Mouse (Mus musculus) liver, embryonic 18 days (tissue): ENCODE data around the gene Tubgcp5. TPM values are rescaled to one million over a fixed set of nuclear protein-coding genes. Genes with fewer than 3 reads are reported as not detected.

ENCODE experiments used
- polyA plus RNA-seq: library from polyadenylated mRNA; depleted of rRNA; stranded (reverse); fragments of >200 nt; gene quantifications from 2 replicates; pipeline ENCODE4 v1.2.3, GENCODE M21; 2012; rRNA removed

Tubgcp5 gene
- polyA plus RNA-seq = 3.3 and 4.1 TPM in 2 replicates

GRCm38 (mm10) chr7:55793952-55794603, at the start of gene Tubgcp5:
Gene Tubgcp5, plus strand, starts transcription at chr7:55794154.

GRCm38 (mm10) chr7:55767926-55768325, 26.0 kb upstream of the Tubgcp5 start, which contains the start of gene Siglech:
Gene Siglech, plus strand, starts transcription at chr7:55768178.

GRCm38 (mm10) chr7:55841445-55841844, 47.5 kb downstream of the Tubgcp5 start, which contains the start of gene Cyfip1:
Gene Cyfip1, plus strand, starts transcription at chr7:55841745.

Other genes starting within 250 kb of the Tubgcp5 start
- 0.54 and 0.59 TPM in 2 replicates for gene Siglech, start 26.0 kb upstream of the Tubgcp5 start, polyA plus RNA-seq
- 8.8 and 9.2 TPM in 2 replicates for gene Cyfip1, start 47.6 kb downstream of the Tubgcp5 start, polyA plus RNA-seq
- 10.5 and 10.8 TPM in 2 replicates for gene Nipa2, start 168.3 kb downstream of the Tubgcp5 start, polyA plus RNA-seq
- 4.1 and 4.2 TPM in 2 replicates for gene Nipa1, start 225.8 kb downstream of the Tubgcp5 start, polyA plus RNA-seq